Mouse (Mus musculus) testis, adult 2 months (tissue): ENCODE data around the gene Mgst3.

Experiments used
- CTCF ChIP-seq: fragments of 200-500 bp; IDR thresholded peaks from 2 replicates; pipeline ENCODE4 v1.5.1; 2012; ENCODE audit warnings: low read depth, mild to moderate bottlenecking, inconsistent platforms, low read length, moderate library complexity; ENCODE audit not compliant: control insufficient read depth, insufficient read depth, insufficient replicate concordance
- POLR2A ChIP-seq: fragments of 200-500 bp; IDR thresholded peaks from 2 replicates; pipeline ENCODE4 v1.6.1; 2012; ENCODE audit warnings: low read depth, mild to moderate bottlenecking, inconsistent platforms, low read length, moderate library complexity; ENCODE audit not compliant: control insufficient read depth

DNA sequence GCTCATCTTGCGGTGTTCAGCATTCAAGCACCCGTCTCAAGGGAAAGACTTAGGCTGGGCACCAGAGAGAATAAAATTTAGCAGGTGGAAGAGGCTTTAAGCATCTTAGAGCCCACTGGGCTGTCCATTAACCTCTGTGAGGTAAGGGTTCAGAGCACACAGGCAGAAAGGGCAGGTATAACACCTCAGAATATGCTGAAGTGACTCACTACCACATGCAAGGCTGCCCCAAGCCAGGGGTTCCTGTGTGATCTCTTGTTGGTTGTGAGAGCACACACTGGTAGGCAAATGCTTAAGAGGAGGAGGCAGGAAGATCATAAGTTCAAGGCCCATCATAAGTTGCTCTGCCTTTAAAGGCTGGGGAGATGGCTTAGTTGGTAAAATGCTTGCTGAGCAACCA, 13.4 kb downstream of the Mgst3 start:
- no peak for TF ChIP-seq CTCF
- no peak for TF ChIP-seq POLR2A
